Mouse (Mus musculus): ENCODE measurements at regions not wholly inside any gene's neighbourhood (a gene's known extent, or its start where the extent isn't known, plus 50 kb on each side); places are given as distances from the start of the nearest gene placed in this dataset.

DNA sequence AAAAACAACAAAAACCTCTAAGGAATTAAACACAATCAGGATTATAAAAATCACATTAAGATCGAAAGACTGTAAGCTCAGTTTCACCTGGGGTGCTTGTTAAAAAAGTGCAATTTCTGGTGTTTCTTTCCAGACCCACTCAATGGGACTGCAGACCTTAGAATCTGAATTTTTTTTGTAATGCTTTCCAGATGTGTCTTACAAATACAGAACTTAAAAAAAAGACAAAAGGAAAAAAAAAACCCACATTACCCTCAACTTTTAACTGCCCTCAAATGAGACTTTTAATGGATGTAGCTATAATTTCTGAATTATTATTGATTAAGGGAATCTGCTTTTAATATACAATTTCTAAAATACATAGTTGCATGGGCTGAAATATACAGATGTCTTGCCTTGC lies 401.2 kb upstream of the Frg1 start:
- Histone ChIP-seq H3K4me3 (replicated peaks; ENCODE audit: low read depth, low read length) (no peak overlapping the region), H3K4me1 (replicated peaks; ENCODE audit: insufficient read depth, low read length) (no peaks in the 10 kb centered on the region), H3K9me3 (replicated peaks; ENCODE audit: low read length) (no peaks in the 10 kb centered on the region), H3K4me2 (ENCODE audit: low read length) (no peak overlapping the region), H3K36me3 (ENCODE audit: insufficient read depth, low read length) (no peaks in the 10 kb centered on the region), H3K27me3 (ENCODE audit: insufficient read depth, low read length) (no peaks in the 10 kb centered on the region), H3K9ac (ENCODE audit: low read depth, low read length) (no peak overlapping the region), H3K27ac (no peak overlapping the region)
- no peak for ATAC-seq (replicated peaks; ENCODE audit: low FRiP score, low read depth)
- WGBS: 69% methylated on average over 1 of the region's 1 CpGs
- no peak for TF ChIP-seq CTCF (IDR thresholded peaks at IDR 0.05; ENCODE audit: low read depth)
- no peak for DNase-seq (ENCODE audit: low spot score)

- Histone ChIP-seq H3K27ac (no peak overlapping the region), H3K4me1 (replicated peaks; ENCODE audit: insufficient read depth, low read length) (no peaks in the 10 kb centered on the region), H3K4me3 (replicated peaks; ENCODE audit: low read depth, low read length) (no peak overlapping the region), H3K36me3 (ENCODE audit: insufficient read depth, low read length) (no peaks in the 10 kb centered on the region), H3K27me3 (ENCODE audit: insufficient read depth, low read length) (no peaks in the 10 kb centered on the region), H3K9me3 (replicated peaks; ENCODE audit: low read length) (no peaks in the 10 kb centered on the region), H3K4me2 (ENCODE audit: low read length) (no peak overlapping the region), H3K9ac (ENCODE audit: low read depth, low read length) (no peak overlapping the region)
- no peak for DNase-seq (ENCODE audit: low spot score)
- 85% methylated on average over 3 of the region's 3 CpGs for WGBS
- no peak for ATAC-seq (replicated peaks; ENCODE audit: low FRiP score, low read depth)
- no peak for TF ChIP-seq CTCF (IDR thresholded peaks at IDR 0.05; ENCODE audit: low read depth)
Measured at GRCm38 (mm10) chr8:41815272-41815671, 398.4 kb upstream of the Frg1 start.

DNA sequence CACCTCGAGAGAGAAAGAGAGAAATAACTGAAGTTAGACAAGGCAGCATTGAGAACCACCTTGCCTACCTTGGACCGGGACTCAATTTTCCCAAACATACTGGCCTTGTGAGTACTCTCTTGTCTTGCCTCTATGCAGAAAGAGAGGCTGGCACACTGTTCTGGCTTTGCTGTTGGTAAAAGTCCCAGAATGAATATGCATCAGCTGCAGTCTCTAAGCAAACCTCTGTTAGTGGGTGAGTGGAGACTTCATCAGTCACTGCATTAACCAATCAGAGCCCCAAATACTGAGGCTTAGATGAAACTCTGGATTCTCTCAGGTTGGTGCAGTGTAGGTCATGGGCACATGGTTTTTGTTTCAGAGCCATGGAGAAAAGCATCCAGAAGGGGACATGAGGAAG lies 378.8 kb upstream of the Frg1 start:
- H3K9ac ChIP-seq (ENCODE audit: low read depth, low read length): no peak overlapping the region
- ATAC-seq (replicated peaks; ENCODE audit: low FRiP score, low read depth) (no peak), DNase-seq (ENCODE audit: low spot score) (no peak)
- no peaks in the 10 kb centered on the region for H3K4me1 ChIP-seq (replicated peaks; ENCODE audit: insufficient read depth, low read length)
- H3K9me3 ChIP-seq (replicated peaks; ENCODE audit: low read length): no peaks in the 10 kb centered on the region
- no peak overlapping the region for H3K4me3 ChIP-seq (replicated peaks; ENCODE audit: low read depth, low read length)
- no peaks in the 10 kb centered on the region for H3K36me3 ChIP-seq (ENCODE audit: insufficient read depth, low read length)
- no peak overlapping the region for H3K4me2 ChIP-seq (ENCODE audit: low read length)
- 26% methylated on average over 2 of the region's 2 CpGs for WGBS
- no peak for TF ChIP-seq CTCF (IDR thresholded peaks at IDR 0.05; ENCODE audit: low read depth)
- H3K27me3 ChIP-seq (ENCODE audit: insufficient read depth, low read length): no peaks in the 10 kb centered on the region
- H3K27ac ChIP-seq: no peak overlapping the region

GRCm38 (mm10) chr8:41786952-41787861 lies 370.3 kb upstream of the Frg1 start:
- DNase-seq (ENCODE audit: low spot score) (no peak), ATAC-seq (replicated peaks; ENCODE audit: low FRiP score, low read depth) (no peak)
- no peak overlapping the region for H3K4me3 ChIP-seq (replicated peaks; ENCODE audit: low read depth, low read length)
- no peak overlapping the region for H3K4me2 ChIP-seq (ENCODE audit: low read length)
- WGBS: 83% methylated on average over 9 of the region's 9 CpGs
- no peak overlapping the region for H3K27ac ChIP-seq
- no peaks in the 10 kb centered on the region for H3K4me1 ChIP-seq (replicated peaks; ENCODE audit: insufficient read depth, low read length)
- no peaks in the 10 kb centered on the region for H3K27me3 ChIP-seq (ENCODE audit: insufficient read depth, low read length)
- no peaks in the 10 kb centered on the region for H3K36me3 ChIP-seq (ENCODE audit: insufficient read depth, low read length)
- no peaks in the 10 kb centered on the region for H3K9me3 ChIP-seq (replicated peaks; ENCODE audit: low read length)
- no peak overlapping the region for H3K9ac ChIP-seq (ENCODE audit: low read depth, low read length)
- no peak for TF ChIP-seq CTCF (IDR thresholded peaks at IDR 0.05; ENCODE audit: low read depth)

DNA sequence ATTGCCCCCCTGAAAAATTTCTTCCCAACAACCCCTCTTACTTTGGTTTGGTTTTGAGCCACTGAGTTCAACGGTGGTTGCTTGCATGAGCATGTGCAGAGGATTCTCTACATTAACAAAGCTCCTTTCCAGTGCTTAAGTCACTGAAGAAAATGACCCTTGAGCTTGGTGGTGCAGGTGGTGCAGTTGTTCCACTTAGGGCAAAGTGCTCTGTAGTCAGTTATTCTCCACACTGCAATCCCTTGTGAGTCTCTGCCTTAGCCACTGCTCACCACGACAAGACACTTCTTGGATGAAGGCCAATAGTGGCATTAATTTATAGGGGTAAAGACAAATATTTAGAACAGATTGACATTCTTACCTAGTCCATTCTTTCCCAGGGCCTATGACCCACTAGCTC lies 369.1 kb upstream of the Frg1 start:
- Histone ChIP-seq H3K9me3 (replicated peaks; ENCODE audit: low read length) (no peaks in the 10 kb centered on the region), H3K9ac (ENCODE audit: low read depth, low read length) (no peak overlapping the region), H3K36me3 (ENCODE audit: insufficient read depth, low read length) (no peaks in the 10 kb centered on the region), H3K4me2 (ENCODE audit: low read length) (no peak overlapping the region), H3K4me1 (replicated peaks; ENCODE audit: insufficient read depth, low read length) (no peaks in the 10 kb centered on the region), H3K27ac (no peak overlapping the region), H3K27me3 (ENCODE audit: insufficient read depth, low read length) (no peaks in the 10 kb centered on the region), H3K4me3 (replicated peaks; ENCODE audit: low read depth, low read length) (no peak overlapping the region)
- DNase-seq (ENCODE audit: low spot score): no peak
- no peak for TF ChIP-seq CTCF (IDR thresholded peaks at IDR 0.05; ENCODE audit: low read depth)
- 61% methylated on average over 2 of the region's 2 CpGs for WGBS
- ATAC-seq (replicated peaks; ENCODE audit: low FRiP score, low read depth): no peak

- no peak for TF ChIP-seq CTCF (IDR thresholded peaks at IDR 0.05; ENCODE audit: low read depth)
- H3K4me1 ChIP-seq (replicated peaks; ENCODE audit: insufficient read depth, low read length): no peaks in the 10 kb centered on the region
- 81% methylated on average over 1 of the region's 1 CpGs for WGBS
- no peak overlapping the region for H3K9ac ChIP-seq (ENCODE audit: low read depth, low read length)
- H3K9me3 ChIP-seq (replicated peaks; ENCODE audit: low read length): no peaks in the 10 kb centered on the region
- DNase-seq (ENCODE audit: low spot score) (no peak), ATAC-seq (replicated peaks; ENCODE audit: low FRiP score, low read depth) (no peak)
- no peak overlapping the region for H3K4me2 ChIP-seq (ENCODE audit: low read length)
- H3K36me3 ChIP-seq (ENCODE audit: insufficient read depth, low read length): no peaks in the 10 kb centered on the region
- H3K4me3 ChIP-seq (replicated peaks; ENCODE audit: low read depth, low read length): no peak overlapping the region
- H3K27me3 ChIP-seq (ENCODE audit: insufficient read depth, low read length): no peaks in the 10 kb centered on the region
- H3K27ac ChIP-seq: no peak overlapping the region
Measured at GRCm38 (mm10) chr8:41782837-41783236, 366.0 kb upstream of the Frg1 start.

Data from kidney, postnatal 0 days (tissue).